Mouse (Mus musculus) left cerebral cortex, postnatal 36 days (tissue): ENCODE data around the gene Lnx1. TPM values are rescaled to one million over a fixed set of nuclear protein-coding genes. Genes with fewer than 3 reads are reported as not detected.

Experiments used
- DNase-seq, 2 experiments: peaks; one replicate each; pipeline ENCODE4 v3.0.0; 2021 to 2022; ENCODE audit warnings: low spot score in 2 of 2, mixed read lengths in 1 of 2
- intact Hi-C: fragments of 180-260 bp; cut with DNase I; formaldehyde crosslinking; loops from one replicate; pipeline ENCODE4 v1.15.1; 2025
- total RNA-seq, 2 experiments: library from RNA; stranded (reverse); gene quantifications; 2 replicates each; pipeline ENCODE4 v1.2.3; 2021

Gene Lnx1
- total RNA-seq, 2 experiments from 2014 or later = 25.1 to 25.8 TPM

- intact Hi-C loops = no loop called here
- DNase-seq = no peak
Measured at GRCm38 (mm10) chr5:74659281-74659680, 43.4 kb downstream of the Lnx1 start.

- no peak for DNase-seq
- intact Hi-C loops = no loop called here
Measured at GRCm38 (mm10) chr5:74657930-74658329, 44.8 kb downstream of the Lnx1 start.

- intact Hi-C loops = no loop called here
- DNase-seq = no peak
Measured at GRCm38 (mm10) chr5:74656410-74656809, 46.3 kb downstream of the Lnx1 start.

DNA sequence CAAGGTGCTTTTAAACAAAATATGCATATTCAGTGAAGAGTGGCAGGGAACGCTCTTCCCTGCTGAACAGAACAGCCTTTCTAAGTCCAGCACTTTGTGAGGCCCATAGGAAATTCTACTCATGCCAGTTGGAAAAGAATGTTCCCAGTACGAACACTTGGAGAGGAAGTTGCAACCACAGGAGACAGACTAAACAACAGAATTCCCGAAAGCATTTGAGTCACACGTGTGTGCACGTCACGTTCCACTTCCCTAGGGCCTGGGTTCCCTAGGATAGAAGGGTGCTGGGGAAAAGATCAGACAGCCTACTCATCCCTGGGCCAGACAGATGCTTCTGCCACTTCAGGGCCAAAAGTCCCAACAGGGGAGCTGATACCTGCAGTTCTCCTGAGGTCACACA is 48.2 kb downstream of the Lnx1 start:
- intact Hi-C loops = no loop called here
- no peak for DNase-seq

DNA sequence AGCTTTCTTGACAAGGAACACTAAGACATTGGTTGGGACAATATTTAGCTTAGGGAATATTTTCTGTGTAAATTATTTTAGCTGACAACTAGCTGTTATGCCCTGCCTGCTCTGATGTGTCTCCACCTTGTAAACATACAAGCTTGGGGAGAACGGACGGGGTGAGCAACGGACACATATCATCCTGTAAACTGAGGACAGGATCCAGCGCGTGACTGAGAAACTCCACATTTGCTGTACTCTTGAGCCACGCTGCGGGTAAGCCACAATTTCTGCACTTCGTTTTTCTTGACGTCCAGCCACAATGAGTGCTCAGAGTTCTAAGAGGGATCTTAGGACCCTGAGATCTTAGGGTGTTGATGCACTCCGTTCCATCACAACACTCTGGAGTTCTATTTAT is 48.9 kb downstream of the Lnx1 start:
- DNase-seq = no peak
- intact Hi-C loops = no loop called here

- no peak for DNase-seq
- intact Hi-C loops = no loop called here
Measured at GRCm38 (mm10) chr5:74649122-74649521, 53.6 kb downstream of the Lnx1 start.

GRCm38 (mm10) chr5:74648216-74648615 is 54.5 kb downstream of the Lnx1 start:
- intact Hi-C loops = no loop called here
- no peak for DNase-seq

DNA sequence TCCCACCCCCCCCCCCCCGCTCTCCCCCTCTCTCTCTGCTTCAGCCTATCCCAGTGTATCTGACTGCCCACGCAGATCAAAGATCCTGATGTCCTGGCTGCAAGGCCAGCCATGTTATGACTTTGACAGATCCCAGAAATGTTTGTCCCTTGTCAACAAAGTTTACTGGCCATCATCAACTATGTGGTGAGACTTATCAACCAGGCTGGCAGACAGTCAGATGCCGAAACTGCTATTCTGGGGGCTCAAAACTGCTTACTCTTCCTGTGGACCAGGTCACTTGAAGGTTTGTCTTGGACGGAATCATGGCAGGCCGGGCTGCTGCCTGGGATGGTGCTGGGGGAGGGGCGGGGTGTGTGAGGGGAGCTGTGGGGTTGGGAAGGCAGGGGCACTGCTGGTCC is 55.1 kb downstream of the Lnx1 start:
- intact Hi-C loops = no loop called here
- DNase-seq = no peak

- intact Hi-C loops = loop anchor here (5.0 kb wide), 2 partner anchors 155 to 515 kb away; no protein-coding TSS in a partner anchor
- DNase-seq = no peak
Measured at GRCm38 (mm10) chr5:74642291-74642690, 60.4 kb downstream of the Lnx1 start.

- intact Hi-C loops = loop anchor here (5.0 kb wide), 2 partner anchors 156 to 516 kb away; no protein-coding TSS in a partner anchor
- DNase-seq = peak; percentile 11
Measured at GRCm38 (mm10) chr5:74641000-74641399, 61.7 kb downstream of the Lnx1 start.

- intact Hi-C loops = loop anchor here (5.0 kb wide), 2 partner anchors 157 to 517 kb away; no protein-coding TSS in a partner anchor
- no peak for DNase-seq
Measured at GRCm38 (mm10) chr5:74640504-74640903, 62.2 kb downstream of the Lnx1 start.

DNA sequence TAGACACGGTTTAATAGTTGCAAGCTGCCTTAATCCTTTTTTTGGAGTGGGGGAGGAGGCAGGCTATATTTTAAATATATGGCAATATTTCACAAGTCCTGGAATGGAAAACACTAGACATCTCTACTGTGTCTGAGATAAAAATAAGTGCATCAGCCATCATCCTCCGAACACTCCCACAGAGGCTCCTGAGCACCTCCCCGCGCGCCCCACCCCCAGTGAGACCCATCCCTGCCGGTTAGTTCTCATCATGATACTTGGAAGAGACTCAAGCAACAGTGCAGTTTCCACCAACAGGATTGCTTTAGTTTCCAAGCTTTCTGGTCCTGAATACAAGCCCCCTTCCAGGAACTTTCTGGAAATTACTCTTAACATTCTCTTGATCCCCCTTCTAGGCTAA is 63.2 kb downstream of the Lnx1 start:
- DNase-seq = peak in 1 of 2 experiments; percentile 26
- intact Hi-C loops = loop anchor here (10.0 kb wide), 1 partner anchor 305 kb away; no protein-coding TSS in a partner anchor

DNA sequence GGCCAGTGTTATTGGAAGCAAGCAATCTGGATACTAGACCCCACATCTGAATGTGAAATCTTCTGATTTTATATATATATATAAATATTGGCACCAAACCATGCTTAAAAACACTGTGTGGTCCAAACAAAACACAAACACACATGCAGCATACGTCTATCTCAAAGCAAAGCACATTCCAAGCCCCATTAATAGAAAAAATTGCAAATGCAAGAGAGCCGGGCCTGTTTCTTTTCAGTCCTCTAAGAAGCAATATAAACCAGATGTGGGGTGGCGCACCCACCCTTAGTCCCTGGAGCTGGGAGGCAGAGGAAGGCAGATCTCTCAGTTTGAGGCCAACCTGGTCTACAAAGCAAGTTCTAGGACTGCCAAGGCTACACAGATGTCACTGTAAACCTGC is 68.3 kb downstream of the Lnx1 start:
- no peak for DNase-seq
- intact Hi-C loops = loop anchor here (10.0 kb wide), 1 partner anchor 310 kb away; no protein-coding TSS in a partner anchor

GRCm38 (mm10) chr5:74633453-74633852 is 69.3 kb downstream of the Lnx1 start:
- intact Hi-C loops = loop anchor here (10.0 kb wide), 1 partner anchor 311 kb away; no protein-coding TSS in a partner anchor

GRCm38 (mm10) chr5:74632369-74633114 is 70.2 kb downstream of the Lnx1 start:
- no peak for DNase-seq
- intact Hi-C loops = loop anchor here (10.0 kb wide), 1 partner anchor 312 kb away; no protein-coding TSS in a partner anchor

More at GRCm38 (mm10) chr5:74633453-74633852, 69.3 kb downstream of the Lnx1 start:
- DNase-seq = no peak

- intact Hi-C loops = no loop called here
- no peak for DNase-seq
Measured at GRCm38 (mm10) chr5:74628001-74628400, 74.7 kb downstream of the Lnx1 start.

- intact Hi-C loops = no loop called here
- no peak for DNase-seq
Measured at GRCm38 (mm10) chr5:74624385-74624784, 78.3 kb downstream of the Lnx1 start.

DNA sequence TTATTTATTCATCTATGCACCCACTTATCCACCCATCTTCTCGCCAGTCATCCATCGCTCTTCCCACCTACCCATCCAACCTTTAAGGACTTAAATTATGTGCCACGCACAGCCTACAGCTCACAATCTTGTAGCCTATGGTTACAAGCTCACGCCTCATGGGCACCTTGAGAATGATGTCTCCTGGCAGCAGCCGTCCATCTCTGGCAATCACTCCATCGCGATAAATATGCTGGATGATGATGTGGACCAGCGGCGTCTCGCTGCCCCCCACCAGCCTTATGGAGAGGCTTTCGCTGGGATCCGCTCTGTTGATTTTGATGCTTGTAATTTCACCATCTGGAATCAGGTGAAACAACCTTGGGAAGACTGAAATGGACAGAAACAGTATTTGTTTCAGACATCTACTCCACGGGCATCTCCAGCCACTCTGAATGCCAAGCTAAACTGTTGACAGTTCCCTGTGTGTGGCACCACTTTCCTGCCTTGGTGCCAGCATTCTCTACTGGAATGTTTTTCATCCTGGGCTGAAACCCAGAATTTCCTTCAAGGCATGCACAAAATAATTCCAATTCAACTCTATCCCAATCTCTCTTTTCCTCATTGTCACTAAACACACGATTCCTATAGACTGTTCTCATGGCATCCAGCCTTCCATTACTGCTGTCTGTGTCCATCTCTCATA is 79.3 kb downstream of the Lnx1 start:
- intact Hi-C loops = no loop called here
- DNase-seq = no peak

DNA sequence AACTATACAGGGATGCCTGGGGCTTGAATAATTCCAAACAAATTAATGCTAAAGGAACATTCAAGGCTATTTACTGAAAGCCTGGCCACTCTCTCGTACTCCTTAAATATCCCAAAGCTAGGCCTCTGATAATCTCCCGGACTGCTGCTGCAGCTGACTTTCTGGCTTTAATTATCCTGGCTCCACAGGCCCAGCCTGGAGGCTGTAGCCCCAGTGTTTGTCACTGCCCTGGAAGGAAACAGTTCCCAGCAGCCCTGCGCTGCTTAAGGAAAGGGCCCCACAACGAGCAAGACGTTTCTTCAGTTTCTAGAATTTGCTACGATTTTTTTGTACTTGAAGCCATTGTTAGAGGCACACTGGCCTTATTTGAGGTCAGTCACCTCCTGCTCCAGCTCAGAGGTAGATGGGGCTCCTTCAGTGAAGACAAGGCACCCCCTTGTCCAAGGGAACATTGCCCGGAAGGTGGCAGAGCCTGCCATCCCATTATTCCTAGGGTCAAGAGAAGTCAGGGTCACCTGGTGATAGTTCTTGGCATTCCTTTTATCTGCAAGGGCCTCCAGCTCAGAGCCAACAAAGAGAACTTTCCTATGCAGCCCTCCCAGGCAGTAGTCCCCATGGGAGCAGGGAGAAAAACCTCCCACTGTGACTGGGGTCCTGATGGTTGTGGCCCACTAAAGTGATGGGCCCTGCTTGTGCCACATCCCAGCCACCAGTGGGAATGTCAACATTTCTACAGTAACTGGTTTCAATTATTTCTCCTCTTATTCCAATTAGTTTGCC is 80.8 kb downstream of the Lnx1 start:
- intact Hi-C loops = no loop called here
- DNase-seq = no peak

GRCm38 (mm10) chr5:74618573-74619059 is 84.1 kb downstream of the Lnx1 start:
- no peak for DNase-seq
- intact Hi-C loops = loop anchor here (10.0 kb wide), 1 partner anchor 536 kb away; the partner anchor contains the start of gene Pdgfra
